Mouse (Mus musculus) left cerebral cortex, postnatal 14 days (tissue): Measurements from ENCODE around the gene Fkbp9. TPM values are rescaled to one million over a fixed set of nuclear protein-coding genes. Genes with fewer than 3 reads are reported as not detected.
A peak's percentile ranks its signal among the peaks of the same experiment; 100 is the strongest.

Experiments
- DNase-seq, 2 experiments: peaks; one replicate each; pipeline ENCODE4 v3.0.0; 2021 to 2022; ENCODE audit warnings: low spot score in 2 of 2, mixed read lengths in 1 of 2
- intact Hi-C: fragments of 180-260 bp; cut with DNase I; formaldehyde crosslinking; loops from one replicate; pipeline ENCODE4 v1.15.1; 2025
- long read RNA-seq, 2 experiments: library from polyadenylated mRNA; stranded (forward); transcript quantifications; one replicate each; pipeline ENCODE4 v2.0.0; 2021
- total RNA-seq, 2 experiments: library from RNA; stranded (reverse); gene quantifications; 2 replicates each; pipeline ENCODE4 v1.2.3; 2021

Fkbp9 gene
- total RNA-seq = 10 to 100 TPM; 26.7 to 27.5 TPM
- long read RNA-seq, experiment 1, transcript Fkbp9-201 (10 exons, 3,009 nt) = major isoform, 92 of 97 reads
- long read RNA-seq, experiment 1, partial matches to known transcripts = 2 of 97 reads
- long read RNA-seq, experiment 1, other reads (novel, unspliced or antisense) = 3 of 97 reads
- long read RNA-seq, experiment 2, transcript Fkbp9-201 (10 exons, 3,009 nt) = major isoform, 75 of 78 reads
- long read RNA-seq, experiment 2, partial matches to known transcripts = 2 of 78 reads
- long read RNA-seq, experiment 2, other reads (novel, unspliced or antisense) = 1 of 78 reads

GRCm38 (mm10) chr6:56831697-56832406, at the start of gene Fkbp9:
TSS of gene Fkbp9 (plus strand) at chr6:56832059.
- peak; percentile 19 to 45 for DNase-seq
- intact Hi-C loops = no loop called here

DNA sequence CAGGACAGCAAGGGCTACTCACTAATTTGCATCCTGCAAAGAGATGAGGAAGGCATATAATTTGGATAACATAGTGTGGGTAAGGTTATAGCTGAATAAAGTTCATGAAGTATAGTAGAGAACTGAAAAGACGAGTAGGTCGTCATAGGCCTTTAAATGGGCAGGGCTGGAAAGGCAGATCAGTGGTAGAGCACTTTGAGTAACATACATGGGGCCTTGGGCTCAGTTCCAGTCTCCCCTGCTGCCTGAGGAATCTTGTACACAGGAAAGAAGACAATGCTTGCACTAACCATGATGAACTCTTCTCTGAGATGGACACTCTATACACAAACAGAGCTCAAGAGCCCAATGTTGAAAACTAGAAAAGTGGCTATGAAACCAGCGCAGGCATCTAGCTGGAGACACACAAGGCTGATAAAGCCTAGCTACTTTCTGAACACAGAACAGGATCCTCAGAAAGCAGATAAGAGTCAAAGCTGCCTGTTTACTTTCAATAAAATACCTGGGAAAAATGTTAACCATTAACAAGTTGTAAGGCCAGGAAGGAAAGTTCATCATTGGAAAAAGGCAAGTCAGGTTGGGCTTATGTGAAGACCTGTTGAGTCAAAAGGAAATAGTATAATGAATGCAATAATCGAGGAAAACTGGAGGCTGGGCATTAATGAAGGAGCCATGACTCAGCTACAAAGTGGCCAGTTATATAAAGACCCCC, 48.1 kb upstream of the Fkbp9 start:
- no peak for DNase-seq

DNA sequence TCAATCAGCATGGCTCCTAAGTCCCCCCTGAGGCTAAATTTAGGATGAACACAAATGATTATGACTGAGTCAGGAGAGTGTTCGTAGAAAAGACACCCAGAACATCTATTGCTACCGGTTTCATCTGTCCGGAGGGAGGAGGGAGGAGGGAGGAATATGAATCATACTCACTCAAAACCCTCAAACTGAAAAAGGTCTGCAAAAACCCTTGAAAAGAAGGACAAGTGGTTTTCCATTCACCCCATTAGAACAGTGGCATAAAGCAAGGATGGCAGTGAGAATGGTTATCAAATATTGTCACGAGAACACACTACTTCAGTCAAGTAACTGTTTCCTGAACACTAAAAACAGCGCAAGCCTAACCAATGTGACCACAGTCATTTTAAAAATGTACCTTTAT, 46.8 kb upstream of the Fkbp9 start:
- intact Hi-C loops = no loop called here
- DNase-seq = no peak

More for the DNA sequence above, 48.1 kb upstream of the Fkbp9 start:
- intact Hi-C loops = no loop called here

GRCm38 (mm10) chr6:56787668-56788067, 44.2 kb upstream of the Fkbp9 start:
- intact Hi-C loops = no loop called here
- DNase-seq = no peak

DNA sequence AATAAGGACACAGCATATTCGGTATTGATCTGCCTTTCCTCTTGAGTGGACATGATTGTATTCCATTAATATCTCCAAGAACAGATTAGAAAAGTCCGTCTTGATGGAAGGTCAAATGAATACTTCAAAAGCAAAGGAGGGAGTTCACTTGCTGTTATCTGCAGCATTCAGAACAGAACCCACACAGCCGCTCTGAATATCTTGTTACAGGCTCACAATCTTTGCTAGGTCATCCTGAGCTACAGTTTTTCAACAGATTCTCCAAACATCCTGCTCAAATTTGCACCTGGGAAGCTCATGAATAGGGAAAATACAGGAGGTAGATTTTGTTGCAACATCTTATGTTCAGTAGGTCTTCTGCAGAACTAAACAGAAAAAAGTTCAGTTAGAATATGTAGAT, 42.5 kb upstream of the Fkbp9 start:
- intact Hi-C loops = no loop called here
- no peak for DNase-seq

DNA sequence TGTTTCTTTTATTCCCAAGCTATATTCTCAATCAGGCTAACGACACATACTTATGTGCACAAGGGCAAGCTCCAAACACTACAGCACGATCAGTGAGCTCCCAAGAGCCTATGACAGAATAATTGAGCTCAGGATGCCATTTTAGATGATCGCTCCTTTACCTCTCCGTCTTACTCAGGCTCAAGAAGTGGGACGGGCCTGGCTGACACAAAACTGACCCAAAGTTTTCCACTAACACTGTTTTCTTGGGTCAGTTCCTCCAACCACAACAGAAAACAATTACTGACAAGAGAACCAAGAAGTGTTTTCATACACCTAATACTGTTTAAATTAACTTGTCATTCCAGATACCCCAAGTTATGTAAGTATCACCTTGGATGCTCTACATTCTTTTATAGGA, 37.0 kb upstream of the Fkbp9 start:
- intact Hi-C loops = no loop called here
- no peak for DNase-seq

- intact Hi-C loops = no loop called here
- no peak for DNase-seq
Observed at GRCm38 (mm10) chr6:56796232-56796631, 35.6 kb upstream of the Fkbp9 start.

GRCm38 (mm10) chr6:56796668-56797141, 35.2 kb upstream of the Fkbp9 start:
- intact Hi-C loops = no loop called here
- peak; percentile 27 to 39 for DNase-seq

DNA sequence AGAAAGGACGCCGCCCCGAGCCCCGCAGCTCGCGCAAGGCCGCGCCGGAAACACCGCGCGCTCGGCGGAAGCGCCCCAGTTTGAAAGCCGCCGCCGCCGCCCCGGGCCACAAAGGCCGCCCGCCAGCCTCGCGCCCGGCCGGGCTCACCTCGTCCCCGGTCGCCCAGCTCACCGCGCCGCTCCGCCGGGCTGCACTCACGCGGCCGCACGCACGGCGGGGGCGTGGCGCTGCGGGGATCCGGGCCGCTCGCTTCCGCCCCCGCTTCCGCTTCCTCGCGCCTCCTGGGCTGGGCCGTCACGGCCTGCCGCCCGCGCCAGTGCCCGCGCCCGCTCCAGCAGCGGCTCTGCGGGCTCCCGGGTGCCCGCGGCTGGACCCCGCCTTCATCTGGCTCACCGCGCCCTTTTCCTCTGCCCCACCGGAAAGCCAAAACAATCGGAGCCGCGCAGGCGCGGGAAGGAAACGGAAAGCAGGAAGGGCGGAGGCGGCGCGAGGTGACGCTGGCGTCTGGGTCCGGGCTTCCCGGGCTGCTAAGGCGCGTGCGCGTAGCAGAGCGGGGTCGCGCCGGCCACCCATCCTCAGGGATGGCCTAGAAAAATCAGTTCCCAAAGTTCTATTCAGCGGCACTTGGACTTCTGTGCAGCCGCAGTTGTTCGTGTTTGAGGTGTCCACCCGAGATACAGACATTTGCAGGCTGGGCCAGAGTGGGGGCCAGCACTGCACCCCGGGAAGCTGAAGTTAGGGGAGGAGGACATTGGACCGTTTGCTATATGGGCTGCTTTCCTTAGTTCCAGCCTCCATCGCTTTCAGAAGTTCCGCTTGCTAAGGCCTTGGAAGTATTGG, 34.3 kb upstream of the Fkbp9 start, which contains the start of gene Kbtbd2:
Gene Kbtbd2, minus strand, starts transcription at position 503 of the 841 bp plus-strand sequence.
- peak; percentile 93 to 94 for DNase-seq
- intact Hi-C loops = no loop called here

- peak in 1 of 2 experiments; percentile 25 for DNase-seq
- intact Hi-C loops = no loop called here
Observed at GRCm38 (mm10) chr6:56798152-56798465, 33.8 kb upstream of the Fkbp9 start.

DNA sequence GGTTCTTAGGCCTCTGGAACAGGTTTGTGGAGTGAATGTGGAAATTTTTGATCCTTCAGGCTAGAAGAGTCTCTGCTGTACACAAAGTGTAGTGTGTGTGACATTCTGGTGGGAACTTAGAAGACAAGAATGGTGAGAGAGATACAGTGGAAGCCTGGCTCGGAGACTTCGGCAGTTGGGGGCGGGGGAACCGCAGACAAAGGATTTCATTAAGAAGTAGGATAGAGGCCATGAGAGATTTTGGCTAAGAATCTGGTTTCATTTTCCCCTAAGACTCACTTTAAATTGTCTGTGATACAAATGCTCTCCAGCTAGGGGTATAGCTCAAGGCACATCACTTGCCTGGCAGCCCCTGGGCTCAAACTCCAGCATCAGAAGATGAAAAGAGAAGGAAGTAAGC, 26.8 kb upstream of the Fkbp9 start:
- intact Hi-C loops = loop anchor here (10.0 kb wide), 3 partner anchors 660 to 1410 kb away; partner anchors contain the start of genes Vmn1r27 and Vopp1
- DNase-seq = no peak

GRCm38 (mm10) chr6:56806195-56806594, 25.7 kb upstream of the Fkbp9 start:
- peak; percentile 22 to 52 for DNase-seq
- intact Hi-C loops = loop anchor here (10.0 kb wide), 3 partner anchors 659 to 1409 kb away; partner anchors contain the start of genes Vmn1r27 and Vopp1

- peak; percentile 68 to 69 for DNase-seq
- intact Hi-C loops = loop anchor here (2.0 to 10.0 kb wide), 5 partner anchors 100 to 1406 kb away; partner anchors contain the start of genes Vmn1r27 and Vopp1
Observed at GRCm38 (mm10) chr6:56808656-56809055, 23.2 kb upstream of the Fkbp9 start.

DNA sequence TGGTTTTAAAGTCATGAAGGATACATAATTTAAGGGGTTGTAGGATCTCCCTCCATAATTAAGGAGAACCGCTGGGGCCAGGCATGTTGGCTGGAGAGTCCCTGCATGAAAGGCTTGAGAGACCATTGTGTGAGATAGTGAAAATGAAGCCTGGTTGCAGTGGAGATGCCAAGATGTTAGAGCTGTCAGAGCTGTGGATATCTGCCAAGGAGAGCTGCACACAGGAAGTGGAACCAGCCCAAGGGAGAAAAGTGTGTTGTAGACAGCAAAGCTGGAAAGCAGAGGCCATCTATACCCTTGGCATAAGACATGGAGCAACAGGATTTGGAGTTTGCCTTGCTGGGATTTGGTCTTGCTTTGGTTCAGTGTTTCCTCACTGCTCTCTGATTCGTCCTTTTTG, 18.5 kb upstream of the Fkbp9 start:
- intact Hi-C loops = no loop called here

DNA sequence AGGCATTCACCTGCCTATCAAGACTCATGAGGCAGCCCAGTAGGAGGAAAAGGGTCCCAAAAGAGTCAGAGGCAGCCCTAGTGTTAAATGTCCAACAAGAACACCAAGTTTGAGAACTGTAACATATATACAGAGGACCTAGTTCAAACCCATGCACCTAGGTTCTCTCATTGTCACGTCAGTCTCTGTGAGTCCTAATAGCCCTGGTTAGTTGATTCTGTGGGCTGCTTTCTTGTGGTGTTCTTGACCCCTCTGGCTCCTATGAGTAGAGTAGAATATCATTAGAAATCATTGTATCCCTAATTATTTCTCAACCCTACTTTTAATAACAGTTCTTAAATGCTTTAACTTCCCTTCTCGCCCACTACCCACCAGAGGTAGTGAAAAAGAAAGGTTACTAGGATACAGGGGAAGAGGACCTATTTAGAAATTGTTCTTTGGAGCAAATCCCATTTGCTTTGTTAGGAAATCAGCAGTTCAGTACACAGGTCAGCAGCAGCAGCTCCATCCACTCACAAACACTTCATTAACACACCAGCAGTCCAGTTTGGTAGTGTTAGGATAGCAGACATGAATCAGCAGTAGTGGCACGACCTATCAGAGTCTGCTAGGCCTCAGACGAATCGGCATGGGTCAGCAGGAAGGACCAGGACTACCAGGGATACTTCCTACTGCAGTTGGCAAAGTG, 13.3 kb upstream of the Fkbp9 start:
- intact Hi-C loops = no loop called here
- no peak for DNase-seq

More for the DNA sequence above, 18.5 kb upstream of the Fkbp9 start:
- no peak for DNase-seq

DNA sequence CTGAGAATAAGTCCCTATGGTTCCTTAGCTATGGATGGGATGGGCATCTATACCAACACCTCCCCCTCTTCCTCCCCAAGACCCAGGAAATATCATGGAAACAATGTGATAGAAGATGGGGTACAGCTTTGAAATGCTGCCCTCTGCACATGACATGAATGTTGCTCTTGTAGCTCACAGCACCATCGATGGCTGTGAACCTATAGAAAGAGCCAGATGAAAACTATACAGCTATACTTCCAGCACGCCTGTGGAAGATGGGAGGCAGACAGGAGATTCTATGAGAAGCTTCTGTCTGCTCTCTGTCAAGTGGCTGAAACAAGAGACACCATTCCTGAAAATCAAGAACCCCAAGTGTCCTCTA, 12.8 kb upstream of the Fkbp9 start:
- no peak for DNase-seq
- intact Hi-C loops = no loop called here

GRCm38 (mm10) chr6:56825657-56826056, 6.2 kb upstream of the Fkbp9 start:
- intact Hi-C loops = no loop called here

DNA sequence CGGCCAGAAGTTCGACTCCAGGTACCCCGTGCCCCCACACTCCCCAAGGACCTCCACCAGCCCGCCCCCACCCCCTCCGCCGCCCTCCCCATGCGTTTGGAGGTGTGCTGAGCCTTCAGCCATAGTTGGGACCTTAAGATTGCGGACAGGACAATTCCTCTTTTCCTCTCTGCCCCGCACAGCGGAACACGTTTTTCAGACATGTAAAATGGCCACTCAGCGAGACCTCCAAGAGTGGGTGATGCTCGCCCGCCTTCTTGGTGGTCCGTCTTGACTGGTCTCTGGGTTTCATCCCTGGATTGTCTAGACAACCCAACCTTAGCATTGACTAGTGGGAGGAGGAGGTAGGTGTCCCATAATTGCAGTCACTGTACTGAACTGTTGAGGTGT, 543 bp downstream of the Fkbp9 start:
- DNase-seq = no peak
- intact Hi-C loops = no loop called here

More at GRCm38 (mm10) chr6:56825657-56826056, 6.2 kb upstream of the Fkbp9 start:
- DNase-seq = no peak

- intact Hi-C loops = no loop called here
- DNase-seq = no peak
Observed at GRCm38 (mm10) chr6:56832830-56833229, 971 bp downstream of the Fkbp9 start.
